Comparison of ENCODE assay signal across 22 mouse cellular contexts in the genomic region with DNA sequence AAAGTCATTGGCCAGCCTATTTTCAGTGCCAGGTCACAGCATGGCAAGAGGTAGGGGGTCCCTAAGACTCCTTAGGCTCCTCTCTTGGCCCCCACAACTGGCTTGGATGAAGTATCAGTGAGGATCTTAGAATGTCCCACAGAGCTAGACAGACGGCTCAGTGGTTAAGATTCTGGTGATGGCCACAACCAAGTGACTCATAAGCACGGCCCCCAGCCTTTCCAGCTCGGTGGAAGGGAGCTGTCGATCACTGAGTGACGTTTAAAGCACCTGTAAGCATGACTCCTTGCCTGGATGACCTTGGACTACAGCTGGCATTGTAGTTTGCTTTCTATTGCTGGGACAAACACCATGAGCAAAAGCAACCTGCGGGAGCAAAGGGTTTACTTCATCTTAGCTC. TPM values are rescaled to one million over a fixed set of nuclear protein-coding genes. Genes with fewer than 3 reads are reported as not detected.
DNase-seq lines count a peak whose midpoint lies in the region; ATAC-seq lines count a peak whose summit lies in the region.
"Had no signal": no experiment of that assay in that cellular context is flagged by ENCODE, and none has a peak within 500 bp of the region (broad histone marks: within the 10 kb centered on the region; RNA-seq: fewer than 3 reads in every experiment).

No protein-coding gene starts in this region.

- WGBS in intestine, embryonic 15.5 days: 88% methylated on average over 6 of the region's 6 CpGs
- WGBS in intestine, embryonic 16.5 days: 80% methylated on average over 6 of the region's 6 CpGs

- no peak overlapping the region for H3K4me3 ChIP-seq in intestine, embryonic 15.5 days (replicated peaks)
- no peak overlapping the region for H3K4me3 ChIP-seq in intestine, embryonic 16.5 days (ENCODE audit: low read length)
- H3K4me3 ChIP-seq: embryonic facial prominence, embryonic 13.5 days; embryonic facial prominence, embryonic 15.5 days; erythroblast, embryonic 14.5 days; forebrain, embryonic 10.5 days; forebrain, embryonic 12.5 days had no signal

- ATAC-seq in intestine, embryonic 15.5 days: 0 out of 2 replicates have a peak, but pooled peaks have one; percentile 22
- no peak for ATAC-seq in intestine, embryonic 16.5 days
- ATAC-seq: forebrain, embryonic 14.5 days; forebrain, embryonic 16.5 days had no signal

- H3K27me3 ChIP-seq in intestine, embryonic 15.5 days (replicated peaks): no peaks in the 10 kb centered on the region
- H3K27me3 ChIP-seq in intestine, embryonic 16.5 days (replicated peaks; ENCODE audit: control insufficient read depth, insufficient read depth, low read length): no peaks in the 10 kb centered on the region
- H3K27me3 ChIP-seq: embryonic facial prominence, embryonic 13.5 days; embryonic facial prominence, embryonic 15.5 days; forebrain, embryonic 12.5 days had no signal

- no peaks in the 10 kb centered on the region for H3K9me3 ChIP-seq in intestine, embryonic 15.5 days
- H3K9me3 ChIP-seq in intestine, embryonic 16.5 days (ENCODE audit: control insufficient read depth, low read length): no peaks in the 10 kb centered on the region; the same call in 1 of the 2 replicates
- H3K9me3 ChIP-seq: embryonic facial prominence, embryonic 13.5 days; embryonic facial prominence, embryonic 15.5 days; forebrain, embryonic 10.5 days; forebrain, embryonic 12.5 days had no signal

- H3K27ac ChIP-seq in intestine, embryonic 15.5 days: no peak overlapping the region
- H3K27ac ChIP-seq in intestine, embryonic 16.5 days (ENCODE audit: low read length): no peak overlapping the region
- H3K27ac ChIP-seq: embryonic facial prominence, embryonic 13.5 days; embryonic facial prominence, embryonic 15.5 days; forebrain, embryonic 10.5 days; forebrain, embryonic 12.5 days had no signal

- DNase-seq in adrenal gland, postnatal 14 days: peak; percentile 40
- DNase-seq in adrenal gland, adult 8-10 months: no peak
- DNase-seq in urinary bladder, postnatal 10 days (ENCODE audit: low spot score): peak; percentile 7
- no peak for DNase-seq in urinary bladder, postnatal 36 days (ENCODE audit: low spot score in 2 of 2)
- DNase-seq: adrenal gland, adult 2 months; adrenal gland, postnatal 25 days; cerebellum, adult 11 months; cerebellum, adult 18-20 months; cerebellum, adult 8-10 months; cerebellum, adult 9-11 months; cerebellum, postnatal 14 days; cerebellum, postnatal 36 days; embryo, embryonic 11 days had no signal

- H3K4me1 ChIP-seq in intestine, embryonic 15.5 days (replicated peaks): no peaks in the 10 kb centered on the region
- H3K4me1 ChIP-seq in intestine, embryonic 16.5 days (ENCODE audit: control insufficient read depth, insufficient read depth, low read length): no peaks in the 10 kb centered on the region
- H3K4me1 ChIP-seq: embryonic facial prominence, embryonic 13.5 days; embryonic facial prominence, embryonic 15.5 days; forebrain, embryonic 12.5 days had no signal

- peaks cover 22% of the 10 kb centered on the region for H3K36me3 ChIP-seq in intestine, embryonic 15.5 days
- H3K36me3 ChIP-seq in intestine, embryonic 16.5 days (ENCODE audit: control insufficient read depth, insufficient read depth, low read length): peaks cover 18% of the 10 kb centered on the region
- H3K36me3 ChIP-seq: forebrain, embryonic 12.5 days had no signal

- H3K9ac ChIP-seq in intestine, embryonic 15.5 days: no peak overlapping the region
- no peak overlapping the region for H3K9ac ChIP-seq in intestine, embryonic 16.5 days (ENCODE audit: low read depth, low read length)
- H3K9ac ChIP-seq: embryonic facial prominence, embryonic 13.5 days; embryonic facial prominence, embryonic 15.5 days; forebrain, embryonic 12.5 days had no signal

- H3K4me2 ChIP-seq in intestine, embryonic 15.5 days (replicated peaks): no peak overlapping the region
- H3K4me2 ChIP-seq in intestine, embryonic 16.5 days (ENCODE audit: low read depth, low read length): no peak overlapping the region
- H3K4me2 ChIP-seq: embryonic facial prominence, embryonic 13.5 days; embryonic facial prominence, embryonic 15.5 days; forebrain, embryonic 12.5 days had no signal

RNA-seq across cellular contexts. Expression of gene Ssr1, which starts 41.0 kb away (rescaled TPM):
- 131 and 135 TPM in 2 replicates for total RNA-seq in adrenal gland, postnatal 14 days (2021)
- 100 to 1,000 TPM; 154 to 167 (median 160) TPM for total RNA-seq in adrenal gland, adult 8-10 months (2022)
- 138 and 145 TPM in 2 replicates for polyA plus RNA-seq in intestine, embryonic 15.5 days (2015; fragmentation: Nextera tagmentation; extraction: Ambion mirVana)
- polyA plus RNA-seq in intestine, embryonic 16.5 days (2015; fragmentation: Nextera tagmentation; extraction: Ambion mirVana): 126 and 129 TPM in 2 replicates

Comparison
In these comparisons a context has a peak if more than half of its experiments do, and no peak if none do; other contexts are left out.
1. DNase-seq: peak in adrenal gland, postnatal 14 days (single experiment) and urinary bladder, postnatal 10 days (single experiment); none in adrenal gland, adult 8-10 months (single experiment) and urinary bladder, postnatal 36 days (0 of 2).